Comparison of ENCODE assay signal across 22 mouse cellular contexts in genomic region chr13:112642897-112643296, GRCm38 (mm10). TPM values are rescaled to one million over a fixed set of nuclear protein-coding genes. Genes with fewer than 3 reads are reported as not detected.
"Had no signal": no experiment of that assay in that cellular context is flagged by ENCODE, and none has a peak within 500 bp of the region (broad histone marks: within the 10 kb centered on the region; RNA-seq: fewer than 3 reads in every experiment).

No protein-coding gene starts in this region.

- DNase-seq: kidney, adult 18-20 months; kidney, adult 9 months; kidney, postnatal 14 days; kidney, postnatal 4 days; liver, embryonic 13.5 days; lung, adult 2 months; lung, postnatal 36 days; retina, postnatal 1 day; thymus, adult 2 months; thymus, postnatal 14 days; thymus, postnatal 4 days had no signal

- H3K4me3 ChIP-seq: limb, embryonic 10.5 days; limb, embryonic 13.5 days; liver, embryonic 13.5 days; midbrain, embryonic 12.5 days; midbrain, embryonic 15.5 days; neural tube, embryonic 12.5 days; neural tube, embryonic 15.5 days had no signal

- H3K9ac ChIP-seq: limb, embryonic 13.5 days; liver, embryonic 13.5 days; midbrain, embryonic 12.5 days; midbrain, embryonic 15.5 days; neural tube, embryonic 12.5 days; neural tube, embryonic 15.5 days had no signal

- ATAC-seq: intestine, embryonic 16.5 days; midbrain, embryonic 15.5 days had no signal

- H3K4me2 ChIP-seq: limb, embryonic 13.5 days; liver, embryonic 13.5 days; midbrain, embryonic 12.5 days; midbrain, embryonic 15.5 days; neural tube, embryonic 12.5 days; neural tube, embryonic 15.5 days had no signal

- H3K36me3 ChIP-seq: limb, embryonic 10.5 days; limb, embryonic 13.5 days; liver, embryonic 13.5 days; midbrain, embryonic 12.5 days; midbrain, embryonic 15.5 days; neural tube, embryonic 12.5 days; neural tube, embryonic 15.5 days had no signal

- H3K4me1 ChIP-seq: limb, embryonic 10.5 days; limb, embryonic 13.5 days; midbrain, embryonic 12.5 days; midbrain, embryonic 15.5 days; neural tube, embryonic 12.5 days; neural tube, embryonic 15.5 days had no signal

- H3K27ac ChIP-seq: limb, embryonic 10.5 days; limb, embryonic 13.5 days; liver, embryonic 13.5 days; midbrain, embryonic 12.5 days; midbrain, embryonic 15.5 days; neural tube, embryonic 12.5 days; neural tube, embryonic 15.5 days; stomach, postnatal 0 days had no signal

- H3K27me3 ChIP-seq: limb, embryonic 13.5 days; liver, embryonic 13.5 days; midbrain, embryonic 12.5 days; midbrain, embryonic 15.5 days; neural tube, embryonic 12.5 days; neural tube, embryonic 15.5 days had no signal

- H3K9me3 ChIP-seq: limb, embryonic 10.5 days; limb, embryonic 13.5 days; liver, embryonic 13.5 days; midbrain, embryonic 12.5 days; midbrain, embryonic 15.5 days; neural tube, embryonic 12.5 days; neural tube, embryonic 15.5 days had no signal

RNA-seq across cellular contexts. Expression of gene Ddx4, which starts 9.4 kb away (rescaled TPM):
- total RNA-seq: liver, adult 2 months had no signal
- polyA plus RNA-seq: liver, adult 2 months; lung, adult 2 months; small intestine, adult 2 months had no signal

RNA-seq across cellular contexts. Expression of gene Il31ra, which starts 48.7 kb away (rescaled TPM):
- total RNA-seq: liver, adult 2 months had no signal
- polyA plus RNA-seq: liver, adult 2 months; lung, embryonic 16.5 days; midbrain, embryonic 12.5 days; midbrain, embryonic 15.5 days; small intestine, adult 2 months had no signal
